ENCODE assay signal across 37 mouse cellular contexts in the genomic region with DNA sequence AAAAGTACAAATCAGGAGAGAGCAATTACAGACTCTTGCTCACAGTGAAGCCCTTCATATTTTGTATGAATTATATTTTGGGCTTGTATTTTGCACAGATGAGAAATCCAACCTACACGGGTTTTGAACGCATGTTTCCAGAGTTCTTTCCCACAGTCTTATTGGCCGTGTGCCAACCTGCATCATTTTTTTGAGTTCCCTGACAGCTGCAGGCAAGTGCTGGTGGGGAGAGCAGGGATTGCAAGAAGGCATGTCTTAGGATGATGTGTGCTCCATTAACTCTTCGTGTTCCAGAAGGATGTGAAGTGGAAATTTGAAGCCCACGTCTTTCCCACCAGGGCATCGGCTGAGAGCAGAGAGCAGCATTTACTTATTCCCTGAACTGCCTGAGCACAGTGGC. TPM values are rescaled to one million over a fixed set of nuclear protein-coding genes. Genes with fewer than 3 reads are reported as not detected.
DNase-seq lines count a peak whose midpoint lies in the region; ATAC-seq and TF ChIP-seq lines count a peak whose summit lies in the region.
"Had no signal": no experiment of that assay in that cellular context is flagged by ENCODE, and none has a peak within 500 bp of the region (broad histone marks: within the 10 kb centered on the region; RNA-seq: fewer than 3 reads in every experiment).

No protein-coding gene starts in this region.

- no peak overlapping the region for H3K4me2 ChIP-seq in embryonic facial prominence, embryonic 14.5 days (ENCODE audit: low read depth, low read length)
- no peak overlapping the region for H3K4me2 ChIP-seq in lung, embryonic 14.5 days
- H3K4me2 ChIP-seq: embryonic facial prominence, embryonic 13.5 days; hindbrain, embryonic 15.5 days; intestine, embryonic 15.5 days; liver, embryonic 15.5 days; midbrain, embryonic 13.5 days; neural tube, embryonic 13.5 days had no signal

- WGBS in embryonic facial prominence, embryonic 14.5 days, result 58% methylated on average over 6 of the region's 6 CpGs
- 72% methylated on average over 6 of the region's 6 CpGs for WGBS in embryonic facial prominence, embryonic 10.5 days
- WGBS in lung, embryonic 14.5 days, result 47% methylated on average over 6 of the region's 6 CpGs

- H3K9ac ChIP-seq in embryonic facial prominence, embryonic 14.5 days (ENCODE audit: low read depth, low read length), result no peak overlapping the region
- H3K9ac ChIP-seq in lung, embryonic 14.5 days, result no peak overlapping the region
- H3K9ac ChIP-seq: embryonic facial prominence, embryonic 13.5 days; hindbrain, embryonic 15.5 days; intestine, embryonic 15.5 days; liver, embryonic 15.5 days; midbrain, embryonic 13.5 days; neural tube, embryonic 13.5 days had no signal

- peaks cover 5% of the 10 kb centered on the region for H3K36me3 ChIP-seq in embryonic facial prominence, embryonic 14.5 days (ENCODE audit: control insufficient read depth, insufficient read depth, low read length)
- H3K36me3 ChIP-seq in embryonic facial prominence, embryonic 10.5 days (replicated peaks), result peaks cover 45% of the 10 kb centered on the region
- no peaks in the 10 kb centered on the region for H3K36me3 ChIP-seq in lung, embryonic 14.5 days (ENCODE audit: insufficient read depth)
- H3K36me3 ChIP-seq: G1E; liver, embryonic 15.5 days had no signal

- 0 out of 2 replicates have a peak, but pooled peaks cover 8% of the 10 kb centered on the region for H3K9me3 ChIP-seq in embryonic facial prominence, embryonic 14.5 days (ENCODE audit: control insufficient read depth, low read length)
- H3K9me3 ChIP-seq in embryonic facial prominence, embryonic 10.5 days, result peaks cover 3% of the 10 kb centered on the region; the same call in 1 of the 2 replicates
- H3K9me3 ChIP-seq in lung, embryonic 14.5 days (ENCODE audit: low read depth, low read length), result peaks cover 3% of the 10 kb centered on the region; the same call in 1 of the 2 replicates
- H3K9me3 ChIP-seq: hindbrain, embryonic 15.5 days; intestine, embryonic 15.5 days; liver, embryonic 15.5 days; midbrain, embryonic 13.5 days had no signal

- no peaks in the 10 kb centered on the region for H3K27me3 ChIP-seq in embryonic facial prominence, embryonic 14.5 days (replicated peaks; ENCODE audit: control insufficient read depth, insufficient read depth, low read length)
- H3K27me3 ChIP-seq in embryonic facial prominence, embryonic 10.5 days (replicated peaks; ENCODE audit: low read depth, poor library complexity, severe bottlenecking), result no peaks in the 10 kb centered on the region
- H3K27me3 ChIP-seq in lung, embryonic 14.5 days (ENCODE audit: insufficient read depth, low read length), result no peaks in the 10 kb centered on the region
- H3K27me3 ChIP-seq: embryonic facial prominence, embryonic 13.5 days; hindbrain, embryonic 15.5 days; intestine, embryonic 15.5 days; liver, embryonic 15.5 days; megakaryocyte, embryonic 14.5 days; midbrain, embryonic 13.5 days; neural tube, embryonic 13.5 days; Patski had no signal

- H3K27ac ChIP-seq in embryonic facial prominence, embryonic 14.5 days (replicated peaks; ENCODE audit: low read depth, low read length), result no peak overlapping the region
- no peak overlapping the region for H3K27ac ChIP-seq in embryonic facial prominence, embryonic 10.5 days (replicated peaks)
- no peak overlapping the region for H3K27ac ChIP-seq in lung, embryonic 14.5 days (ENCODE audit: low read depth)
- H3K27ac ChIP-seq: embryonic facial prominence, embryonic 13.5 days; hindbrain, embryonic 10.5 days; hindbrain, embryonic 15.5 days; intestine, embryonic 15.5 days; kidney, postnatal 0 days; liver, embryonic 15.5 days; midbrain, embryonic 13.5 days; neural tube, embryonic 13.5 days had no signal

- peaks cover 4% of the 10 kb centered on the region; the same call in 1 of the 2 replicates for H3K4me1 ChIP-seq in embryonic facial prominence, embryonic 14.5 days (ENCODE audit: control insufficient read depth, insufficient read depth, low read length)
- peaks cover 18% of the 10 kb centered on the region for H3K4me1 ChIP-seq in embryonic facial prominence, embryonic 10.5 days
- H3K4me1 ChIP-seq in lung, embryonic 14.5 days (ENCODE audit: insufficient read depth), result no peaks in the 10 kb centered on the region

- peak; percentile 23 for DNase-seq in cerebellum, adult 11-12 months
- DNase-seq in cerebellum, postnatal 14 days, result no peak
- peak; percentile 42 for DNase-seq in embryonic facial prominence, embryonic 14.5 days (ENCODE audit: low spot score)
- DNase-seq in embryonic facial prominence, embryonic 10.5 days (ENCODE audit: low spot score), result no peak
- peak; percentile 56 for DNase-seq in lung, embryonic 14.5 days
- DNase-seq in lung, adult 18-20 months, result no peak
- DNase-seq in spleen, postnatal 14 days (ENCODE audit: low spot score in 2 of 2), result no peak
- DNase-seq: adrenal gland, postnatal 14 days; cerebellum, postnatal 25 days; embryo, embryonic 11 days; gastrocnemius, postnatal 14 days; heart, postnatal 14 days; kidney, adult 8-10 months; kidney, postnatal 4 days; liver; lung, postnatal 4 days; right cerebral cortex, postnatal 25 days; thymus, adult 18-20 months; thymus, postnatal 25 days had no signal

- ATAC-seq in embryonic facial prominence, embryonic 14.5 days (ENCODE audit: low read depth), result no peak
- ATAC-seq in lung, embryonic 14.5 days (ENCODE audit: insufficient read depth), result no peak
- no peak for ATAC-seq in frontal cortex, adult (ENCODE audit: low TSS enrichment)
- ATAC-seq: intestine, embryonic 15.5 days; lung, postnatal 0 days; midbrain, embryonic 13.5 days; Patski had no signal

- no peak for TF ChIP-seq CTCF in lung, embryonic 14.5 days (IDR thresholded peaks at IDR 0.05; ENCODE audit: low read depth)

- H3K4me3 ChIP-seq in embryonic facial prominence, embryonic 14.5 days (ENCODE audit: low read depth, low read length), result no peak overlapping the region
- no peak overlapping the region for H3K4me3 ChIP-seq in embryonic facial prominence, embryonic 10.5 days
- H3K4me3 ChIP-seq in lung, embryonic 14.5 days (ENCODE audit: low read depth, low read length), result no peak overlapping the region
- H3K4me3 ChIP-seq: embryonic facial prominence, embryonic 13.5 days; erythroblast, embryonic 14.5 days; hindbrain, embryonic 10.5 days; hindbrain, embryonic 15.5 days; intestine, embryonic 15.5 days; liver, embryonic 15.5 days; megakaryocyte, embryonic 14.5 days; midbrain, embryonic 13.5 days; neural tube, embryonic 13.5 days had no signal

RNA-seq across cellular contexts. Expression of gene 1500011B03Rik, which starts 6.7 kb away (rescaled TPM):
- polyA plus RNA-seq in embryonic facial prominence, embryonic 14.5 days (2014; fragmentation: Nextera tagmentation; extraction: Ambion mirVana), result 97.9 and 99.8 TPM in 2 replicates
- polyA plus RNA-seq in embryonic facial prominence, embryonic 10.5 days (2016; fragmentation: Nextera tagmentation; extraction: Ambion mirVana), result 108 TPM in 2 replicates
- 86.4 and 88.6 TPM in 2 replicates for polyA plus RNA-seq in lung, embryonic 14.5 days (2014; fragmentation: Nextera tagmentation; extraction: Ambion mirVana)

RNA-seq across cellular contexts. Expression of gene 4930519G04Rik, which starts 36.9 kb away (rescaled TPM):
- not detected in 2 replicates for polyA plus RNA-seq in embryonic facial prominence, embryonic 14.5 days (2014; fragmentation: Nextera tagmentation; extraction: Ambion mirVana)
- not detected in 2 replicates for polyA plus RNA-seq in embryonic facial prominence, embryonic 10.5 days (2016; fragmentation: Nextera tagmentation; extraction: Ambion mirVana)
- not detected in 2 replicates for polyA plus RNA-seq in lung, embryonic 14.5 days (2014; fragmentation: Nextera tagmentation; extraction: Ambion mirVana)
- polyA plus RNA-seq: forebrain, embryonic 11.5 days; G1E; heart, embryonic 14.5 days; hindbrain, embryonic 10.5 days; hindbrain, embryonic 15.5 days; intestine, embryonic 15.5 days; kidney, postnatal 0 days; limb, embryonic 11.5 days; liver, embryonic 15.5 days; lung, postnatal 0 days; midbrain, embryonic 13.5 days; neural tube, embryonic 13.5 days; stomach, embryonic 16.5 days had no signal

RNA-seq across cellular contexts. Expression of gene Git2, which starts 41.3 kb away (rescaled TPM):
- 40.1 and 42.0 TPM in 2 replicates for polyA plus RNA-seq in embryonic facial prominence, embryonic 14.5 days (2014; fragmentation: Nextera tagmentation; extraction: Ambion mirVana)
- polyA plus RNA-seq in embryonic facial prominence, embryonic 10.5 days (2016; fragmentation: Nextera tagmentation; extraction: Ambion mirVana), result 36.7 and 38.1 TPM in 2 replicates
- 45.9 and 51.8 TPM in 2 replicates for polyA plus RNA-seq in lung, embryonic 14.5 days (2014; fragmentation: Nextera tagmentation; extraction: Ambion mirVana)

RNA-seq across cellular contexts. Expression of gene Gm9936, which starts 41.9 kb away (rescaled TPM):
- polyA plus RNA-seq in embryonic facial prominence, embryonic 14.5 days (2014; fragmentation: Nextera tagmentation; extraction: Ambion mirVana), result 0.22 and 0.31 TPM in 2 replicates
- polyA plus RNA-seq in embryonic facial prominence, embryonic 10.5 days (2016; fragmentation: Nextera tagmentation; extraction: Ambion mirVana), result 0.08 and 0.12 TPM in 2 replicates
- polyA plus RNA-seq in lung, embryonic 14.5 days (2014; fragmentation: Nextera tagmentation; extraction: Ambion mirVana), result 0.18 TPM in 1 of 2 replicates, not detected in the other
- polyA plus RNA-seq: erythroblast, embryonic 14.5 days; G1E; heart, embryonic 14.5 days; kidney, postnatal 0 days; liver, embryonic 15.5 days; lung, postnatal 0 days; Patski had no signal

RNA-seq across cellular contexts. Expression of gene Ankrd13a, which starts 42.1 kb away (rescaled TPM):
- 61.4 and 65.4 TPM in 2 replicates for polyA plus RNA-seq in embryonic facial prominence, embryonic 14.5 days (2014; fragmentation: Nextera tagmentation; extraction: Ambion mirVana)
- polyA plus RNA-seq in embryonic facial prominence, embryonic 10.5 days (2016; fragmentation: Nextera tagmentation; extraction: Ambion mirVana), result 44.4 and 48.1 TPM in 2 replicates
- polyA plus RNA-seq in lung, embryonic 14.5 days (2014; fragmentation: Nextera tagmentation; extraction: Ambion mirVana), result 83.2 and 86.4 TPM in 2 replicates

Comparison
In these comparisons a context has a peak if more than half of its experiments do, and no peak if none do; other contexts are left out.
1. DNase-seq: peak in cerebellum, adult 11-12 months (single experiment), embryonic facial prominence, embryonic 14.5 days (single experiment) and lung, embryonic 14.5 days (single experiment); none in cerebellum, postnatal 14 days (0 of 2), embryonic facial prominence, embryonic 10.5 days (single experiment), lung, adult 18-20 months (0 of 2) and spleen, postnatal 14 days (0 of 2).